Mouse (Mus musculus) kidney, postnatal 0 days (tissue): ENCODE measurements at regions not wholly inside any gene's neighbourhood (a gene's known extent, or its start where the extent isn't known, plus 50 kb on each side); places are given as distances from the start of the nearest gene placed in this dataset.

ENCODE experiments used
- ATAC-seq: fragments of 200-750 bp; cut with Nextera tagmentation; replicated peaks from 2 replicates; pipeline ENCODE4 v1.8.0; 2017; ENCODE audit warnings: low read depth, moderate number of reproducible peaks, moderate TSS enrichment, moderate library complexity; ENCODE audit not compliant: low FRiP score
- DNase-seq: peaks from one replicate; pipeline ENCODE4 v3.0.0-alpha.2; 2016; ENCODE audit warnings: low spot score
- H3K27ac ChIP-seq: fragments of 300-500 bp; sonication (generic); 2 replicates; pipeline ENCODE4 v1.5.1; 2014; ENCODE audit warnings: mild to moderate bottlenecking
- H3K27me3 ChIP-seq: fragments of 300-500 bp; sonication (generic); 2 replicates; pipeline ENCODE4 v1.6.1; 2014; ENCODE audit warnings: low read length, mixed read lengths; ENCODE audit not compliant: insufficient read depth
- H3K36me3 ChIP-seq: fragments of 300-500 bp; sonication (generic); 2 replicates; pipeline ENCODE4 v1.6.1; 2014; ENCODE audit warnings: low read length, mixed read lengths; ENCODE audit not compliant: insufficient read depth
- H3K4me1 ChIP-seq: fragments of 300-500 bp; sonication (generic); replicated peaks from 2 replicates; pipeline ENCODE4 v1.6.1; 2014; ENCODE audit warnings: antibody characterized with exemption, low read length, mixed read lengths; ENCODE audit not compliant: insufficient read depth
- H3K4me2 ChIP-seq: fragments of 300-500 bp; sonication (generic); 2 replicates; pipeline ENCODE4 v1.6.1; 2014; ENCODE audit warnings: mild to moderate bottlenecking, low read length, moderate library complexity, mixed read lengths
- H3K4me3 ChIP-seq: fragments of 300-500 bp; sonication (generic); replicated peaks from 2 replicates; pipeline ENCODE4 v1.5.1; 2014; ENCODE audit warnings: low read depth, low read length
- H3K9ac ChIP-seq: fragments of 300-500 bp; sonication (generic); 2 replicates; pipeline ENCODE4 v1.6.1; 2014; ENCODE audit warnings: low read depth, low read length
- H3K9me3 ChIP-seq: fragments of 300-500 bp; sonication (generic); replicated peaks from 2 replicates; pipeline ENCODE4 v1.6.1; 2016; ENCODE audit warnings: low read length, inconsistent platforms, mixed read lengths
- CTCF ChIP-seq: IDR thresholded peaks from 2 replicates; pipeline ENCODE4 v1.5.1; 2016; ENCODE audit warnings: antibody characterized with exemption, low read depth, mild to moderate bottlenecking, moderate library complexity
- WGBS: fragments of 180-500 bp; shearing (Covaris S2); extraction: QIAGEN DNeasy Blood & Tissue Kit; methylation state at CpG from one replicate; pipeline ENCODE4 v1.1.7; 2014; 5-methylcytosine and 5-hydroxymethylcytosine counted together

GRCm38 (mm10) chr1:45033343-45033742 is 278.0 kb upstream of the Col3a1 start:
- TF ChIP-seq CTCF = no peak
- H3K9me3 ChIP-seq = no peaks in the 10 kb centered on the region
- H3K4me1 ChIP-seq = no peaks in the 10 kb centered on the region
- no peak overlapping the region for H3K9ac ChIP-seq
- WGBS = 82% methylated on average over 7 of the region's 7 CpGs
- no peaks in the 10 kb centered on the region for H3K27me3 ChIP-seq
- H3K27ac ChIP-seq = no peak overlapping the region
- H3K4me2 ChIP-seq = no peak overlapping the region
- DNase-seq (no peak), ATAC-seq (no peak)
- H3K36me3 ChIP-seq = no peaks in the 10 kb centered on the region
- H3K4me3 ChIP-seq = no peak overlapping the region

DNA sequence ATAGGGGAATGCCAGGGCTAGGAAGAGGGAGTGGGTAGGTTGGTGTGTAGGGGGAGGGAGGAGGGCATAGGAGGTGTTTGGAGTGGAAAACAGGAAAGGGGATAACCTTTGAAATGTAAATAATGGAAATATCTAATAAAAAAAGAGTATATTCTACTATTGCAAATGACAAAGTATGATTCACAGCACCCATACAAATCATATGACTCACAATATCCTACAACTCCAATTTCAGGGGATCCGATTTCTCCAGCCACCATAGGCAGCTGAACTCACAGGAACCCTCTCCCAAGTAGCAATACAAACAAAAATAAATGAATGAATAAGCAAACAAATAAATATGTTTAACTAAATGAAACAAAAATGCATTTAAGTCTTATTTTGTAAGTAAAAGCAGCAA is 270.0 kb upstream of the Col3a1 start:
- H3K27me3 ChIP-seq = no peaks in the 10 kb centered on the region
- no peak overlapping the region for H3K9ac ChIP-seq
- 83% methylated on average over 1 of the region's 1 CpGs for WGBS
- no peak overlapping the region for H3K4me2 ChIP-seq
- H3K4me1 ChIP-seq = no peaks in the 10 kb centered on the region
- no peak for DNase-seq
- no peak overlapping the region for H3K27ac ChIP-seq
- ATAC-seq = no peak
- no peaks in the 10 kb centered on the region for H3K9me3 ChIP-seq
- H3K4me3 ChIP-seq = no peak overlapping the region
- no peak for TF ChIP-seq CTCF
- no peaks in the 10 kb centered on the region for H3K36me3 ChIP-seq

GRCm38 (mm10) chr1:45041815-45042214 is 269.5 kb upstream of the Col3a1 start:
- no peak overlapping the region for H3K4me3 ChIP-seq
- no peaks in the 10 kb centered on the region for H3K9me3 ChIP-seq
- no peak for ATAC-seq
- H3K27me3 ChIP-seq = no peaks in the 10 kb centered on the region
- no peak for DNase-seq
- no peak overlapping the region for H3K4me2 ChIP-seq
- no peaks in the 10 kb centered on the region for H3K36me3 ChIP-seq
- H3K9ac ChIP-seq = no peak overlapping the region
- no peak for TF ChIP-seq CTCF
- no peaks in the 10 kb centered on the region for H3K4me1 ChIP-seq
- H3K27ac ChIP-seq = no peak overlapping the region

DNA sequence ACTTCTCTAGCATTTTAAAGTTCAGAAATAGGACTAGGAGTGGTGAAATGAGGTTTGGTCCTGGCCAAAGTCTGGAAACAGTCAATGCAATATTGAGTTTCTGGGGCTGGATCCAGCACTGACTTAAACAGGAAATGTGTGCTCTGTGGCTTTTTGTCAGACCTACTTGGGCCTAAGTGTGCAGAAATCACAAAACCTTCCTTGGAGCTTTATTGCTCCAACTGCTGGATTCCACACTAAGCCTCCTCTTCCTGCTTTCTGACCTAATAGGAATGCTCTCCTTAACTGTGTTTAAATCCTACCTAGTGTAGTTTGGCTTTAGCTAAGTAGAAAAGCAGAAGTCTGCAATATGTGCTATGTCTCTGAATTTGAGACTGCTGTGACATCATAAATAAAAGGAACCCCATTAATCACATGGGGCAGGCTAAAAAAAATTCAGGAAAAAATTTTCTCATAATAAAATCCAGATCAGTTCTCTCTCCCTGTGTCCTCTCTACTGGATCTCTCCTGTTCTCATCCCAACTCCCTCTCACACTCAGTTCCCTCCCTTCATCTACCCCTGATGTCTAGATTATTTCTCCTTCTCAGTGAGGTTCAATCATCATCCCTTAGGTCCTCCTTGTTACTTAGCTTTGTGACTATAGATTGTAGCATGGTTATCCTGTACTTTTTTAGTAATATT is 268.0 kb upstream of the Col3a1 start:
- no peaks in the 10 kb centered on the region for H3K27me3 ChIP-seq
- H3K9me3 ChIP-seq = no peaks in the 10 kb centered on the region
- no peaks in the 10 kb centered on the region for H3K36me3 ChIP-seq
- no peak for ATAC-seq
- H3K4me2 ChIP-seq = no peak overlapping the region
- H3K4me3 ChIP-seq = no peak overlapping the region
- no peak overlapping the region for H3K9ac ChIP-seq
- TF ChIP-seq CTCF = no peak
- no peak overlapping the region for H3K27ac ChIP-seq
- peak; percentile 71 for DNase-seq
- no peaks in the 10 kb centered on the region for H3K4me1 ChIP-seq

DNA sequence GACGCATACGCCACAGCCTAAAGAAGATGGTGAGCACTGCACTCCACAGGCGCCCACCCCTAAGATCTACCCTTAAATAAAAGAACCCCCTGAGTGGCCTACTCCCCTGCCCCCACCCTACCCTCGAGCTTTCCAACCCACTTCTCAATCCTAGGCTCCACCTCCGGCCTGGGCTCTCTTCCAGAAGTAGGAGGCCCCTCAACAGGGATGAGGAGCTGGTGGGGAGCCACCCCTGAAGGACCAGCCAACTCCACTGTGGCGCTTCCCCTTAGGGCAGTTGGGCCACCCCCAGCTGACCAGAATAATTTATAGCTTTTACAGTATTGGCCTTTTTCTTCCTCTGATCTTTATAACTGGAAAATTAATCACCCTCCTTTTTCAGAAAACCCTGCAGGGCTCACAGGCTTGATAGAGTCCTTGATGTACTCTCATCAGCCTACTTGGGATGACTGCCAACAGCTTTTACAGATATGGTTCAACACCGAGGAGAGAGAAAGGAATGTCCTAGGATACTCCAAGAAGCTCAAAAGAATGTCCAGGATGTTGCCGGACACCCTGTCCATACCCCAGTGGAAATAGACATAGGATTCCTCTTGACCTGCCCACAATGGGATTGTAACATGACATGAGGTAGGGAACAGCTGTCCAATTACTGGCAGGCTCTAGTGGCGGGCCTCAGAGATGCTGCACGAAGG is 220.3 kb upstream of the Col3a1 start:
- TF ChIP-seq CTCF = no peak

GRCm38 (mm10) chr1:45100966-45101365 is 210.4 kb upstream of the Col3a1 start:
- H3K4me1 ChIP-seq = no peaks in the 10 kb centered on the region
- H3K4me2 ChIP-seq = no peak overlapping the region
- no peak for TF ChIP-seq CTCF
- H3K27me3 ChIP-seq = no peaks in the 10 kb centered on the region
- no peaks in the 10 kb centered on the region for H3K36me3 ChIP-seq
- H3K4me3 ChIP-seq = no peak overlapping the region
- no peaks in the 10 kb centered on the region for H3K9me3 ChIP-seq
- no peak overlapping the region for H3K27ac ChIP-seq
- no peak overlapping the region for H3K9ac ChIP-seq
- ATAC-seq (peak; percentile 43; the same call in 1 of the 2 replicates), DNase-seq (peak; percentile 88)

More for the DNA sequence above, 220.3 kb upstream of the Col3a1 start:
- Histone ChIP-seq H3K4me1 (no peaks in the 10 kb centered on the region), H3K27ac (no peak overlapping the region), H3K4me3 (no peak overlapping the region), H3K4me2 (no peak overlapping the region), H3K9me3 (no peaks in the 10 kb centered on the region), H3K27me3 (no peaks in the 10 kb centered on the region), H3K9ac (no peak overlapping the region), H3K36me3 (no peaks in the 10 kb centered on the region)
- DNase-seq (peak; percentile 47), ATAC-seq (no peak; the same call in 1 of the 2 replicates)
- WGBS = 62% methylated on average over 10 of the region's 10 CpGs
